Mouse (Mus musculus): ENCODE measurements around the gene Cd9. TPM values are rescaled to one million over a fixed set of nuclear protein-coding genes. Genes with fewer than 3 reads are reported as not detected.
A peak's percentile ranks its signal among the peaks of the same experiment; 100 is the strongest.

Cd9 gene
- total RNA-seq, 1 experiment from 2014 or later, result 606 TPM

DNA sequence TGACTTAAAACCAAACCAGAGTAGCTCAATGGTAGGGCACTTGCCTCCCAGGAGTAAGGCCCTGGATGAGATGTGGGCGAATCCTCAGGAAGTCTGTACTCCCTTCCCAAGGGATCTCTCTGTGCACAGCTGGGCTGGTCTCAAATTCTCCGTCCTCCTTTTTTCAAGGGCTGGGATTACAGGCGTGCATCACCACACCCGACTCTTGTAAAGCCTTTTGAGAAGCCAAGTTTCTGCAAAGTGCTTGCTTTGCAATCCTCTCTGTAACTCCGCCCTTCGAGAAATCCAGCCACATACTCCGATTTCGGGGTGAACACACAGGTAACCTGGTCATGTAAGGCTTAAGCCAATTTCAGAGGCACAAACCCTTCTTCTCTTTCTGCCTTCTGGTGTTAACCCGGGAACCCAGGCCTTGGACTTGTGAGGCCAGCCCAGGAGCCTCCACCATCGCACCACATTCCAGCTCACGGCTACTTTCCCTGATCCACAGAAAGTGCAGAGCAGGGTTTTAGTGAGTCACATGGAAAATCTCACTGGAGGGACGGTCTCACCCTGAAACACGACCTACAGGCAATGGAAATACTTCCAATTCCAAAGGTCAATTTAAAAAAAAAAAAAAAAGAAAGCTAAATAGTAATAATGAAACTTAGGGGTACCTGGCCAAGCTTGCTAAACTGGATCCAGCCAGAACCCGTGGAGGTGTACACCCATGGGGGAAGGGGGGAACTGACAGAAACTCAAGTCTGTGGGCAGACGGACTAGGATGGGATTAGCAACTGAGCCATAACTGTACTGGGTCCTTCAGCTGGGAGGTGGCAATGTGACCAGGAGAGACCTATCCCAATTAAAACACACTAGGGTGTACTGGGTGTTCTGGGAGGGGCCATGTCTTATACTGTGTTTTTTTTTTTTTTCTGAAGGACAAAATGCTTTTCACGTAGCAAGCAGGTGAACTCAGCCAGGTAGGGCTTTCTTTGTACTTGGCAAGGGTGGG lies 16.2 kb downstream of the Cd9 start:
- no peak for ATAC-seq (replicated peaks; ENCODE audit: insufficient number of reproducible peaks, low FRiP score, low TSS enrichment, poor library complexity, severe bottlenecking)

DNA sequence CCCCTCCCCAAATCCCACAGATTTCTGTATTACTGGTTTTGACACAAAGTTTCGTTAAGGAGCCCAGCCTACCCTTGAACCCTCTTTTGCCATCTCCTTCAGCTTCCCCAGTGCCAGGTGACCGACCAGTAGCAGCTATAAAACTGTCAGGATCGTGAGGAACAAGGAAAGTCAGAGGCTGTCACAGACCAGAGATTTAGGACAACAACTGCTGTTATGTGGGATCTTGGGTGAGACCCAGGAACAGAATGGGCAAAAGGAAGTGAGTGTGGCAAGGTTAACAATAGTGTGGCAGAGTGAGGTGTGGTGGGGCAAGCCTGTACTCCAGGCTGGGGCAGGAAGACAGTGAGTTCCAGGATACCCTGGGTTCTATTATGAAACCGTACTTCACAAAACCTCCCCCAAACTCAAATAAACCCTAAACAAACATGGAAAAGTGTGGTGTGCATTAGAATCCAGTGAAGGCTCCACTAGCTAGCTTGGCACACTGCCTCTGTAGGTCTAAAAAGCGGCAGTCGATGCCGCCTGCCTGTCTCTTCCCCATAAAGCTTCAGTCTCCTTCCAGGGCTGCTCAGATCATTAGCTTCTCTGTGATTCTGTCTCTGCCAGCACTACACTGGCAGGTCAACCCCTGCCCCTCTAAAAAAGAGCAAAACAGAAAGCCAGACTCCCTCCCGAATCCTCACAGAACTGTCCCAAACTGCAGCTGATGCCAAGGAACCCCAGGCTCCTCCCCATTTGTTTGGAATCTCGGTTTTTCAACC lies 17.6 kb downstream of the Cd9 start:
- no peak for ATAC-seq (replicated peaks; ENCODE audit: insufficient number of reproducible peaks, low FRiP score, low TSS enrichment, poor library complexity, severe bottlenecking)

DNA sequence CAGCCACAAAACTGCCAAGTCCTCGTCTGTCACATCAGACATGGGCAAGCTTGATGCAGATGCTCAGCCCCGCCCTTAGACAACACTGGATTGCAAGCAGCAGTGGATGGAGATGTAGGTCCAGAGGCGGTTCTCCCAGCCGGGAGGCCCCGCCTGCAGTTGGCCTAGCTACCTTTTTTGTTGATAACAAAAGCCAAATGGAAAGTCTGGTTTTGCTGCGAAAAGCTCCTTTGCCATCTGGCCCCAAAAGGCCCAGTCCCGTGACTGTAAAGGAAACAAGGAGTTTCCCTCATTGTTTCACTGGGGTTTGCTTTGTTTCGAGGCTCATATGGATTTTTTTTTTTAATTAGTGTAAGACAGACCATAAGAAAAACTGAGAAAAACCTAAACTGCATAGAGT lies 18.5 kb downstream of the Cd9 start:
- no peak for ATAC-seq (replicated peaks; ENCODE audit: insufficient number of reproducible peaks, low FRiP score, low TSS enrichment, poor library complexity, severe bottlenecking)

DNA sequence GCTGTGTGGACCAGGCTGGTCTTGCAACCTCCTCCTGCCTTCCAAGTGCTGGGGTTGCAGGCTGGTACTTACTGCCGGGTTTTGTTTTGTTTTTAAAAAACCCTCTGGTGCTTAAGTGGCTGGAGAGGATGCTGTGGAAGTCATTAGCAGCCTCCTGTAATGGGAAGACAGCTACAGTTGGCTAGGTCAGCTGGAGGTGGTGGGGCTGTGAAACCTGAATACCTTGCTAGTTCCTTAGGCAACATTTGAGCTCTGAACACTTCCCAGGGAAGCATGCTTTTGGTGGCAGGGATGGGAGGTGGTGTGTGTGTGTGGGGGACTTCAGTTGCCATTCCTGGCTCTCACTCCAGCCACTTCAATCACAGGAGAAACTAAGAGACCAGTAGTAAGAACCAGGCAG lies 19.4 kb downstream of the Cd9 start:
- ATAC-seq (replicated peaks; ENCODE audit: insufficient number of reproducible peaks, low FRiP score, low TSS enrichment, poor library complexity, severe bottlenecking), result no peak

DNA sequence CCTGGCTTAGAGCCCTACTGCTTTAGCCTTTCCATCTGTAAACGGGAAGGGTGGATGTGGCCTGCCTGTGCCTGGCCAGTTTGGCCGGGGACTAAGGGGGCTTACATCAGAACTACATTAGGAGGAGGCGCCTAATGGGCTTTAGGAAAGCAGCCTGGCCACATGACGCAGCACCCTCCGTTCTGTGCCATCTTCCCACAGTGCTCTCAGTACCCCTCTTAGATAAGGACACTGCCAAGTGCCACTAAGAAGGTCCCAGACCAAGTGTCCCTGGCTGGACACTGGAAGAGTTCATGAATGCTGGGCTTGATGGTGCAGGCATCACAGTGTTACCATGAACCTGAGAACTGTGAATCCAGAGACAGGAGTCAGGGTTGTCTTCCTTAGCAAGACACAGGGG lies 20.7 kb downstream of the Cd9 start:
- no peak for ATAC-seq (replicated peaks; ENCODE audit: insufficient number of reproducible peaks, low FRiP score, low TSS enrichment, poor library complexity, severe bottlenecking)

DNA sequence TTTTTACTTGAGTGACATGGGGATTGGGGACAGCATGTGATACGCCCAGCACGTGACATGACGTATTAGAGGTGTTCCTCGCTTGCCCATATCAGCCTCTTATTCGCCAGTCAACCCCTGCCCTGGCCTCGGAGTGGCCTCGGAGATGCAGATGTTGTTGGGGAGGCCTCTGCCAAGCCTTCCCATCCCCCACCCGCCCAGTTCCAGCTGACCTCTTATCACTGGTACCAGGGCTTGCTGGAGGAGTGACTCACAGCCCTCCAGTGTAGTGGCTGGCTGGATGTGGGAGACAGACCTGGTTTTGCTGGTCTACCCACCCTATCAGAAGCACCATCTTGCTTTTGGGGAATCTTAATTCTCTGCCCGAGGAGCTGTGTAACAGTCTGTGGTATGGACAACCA lies 21.3 kb downstream of the Cd9 start:
- no peak for ATAC-seq (replicated peaks; ENCODE audit: insufficient number of reproducible peaks, low FRiP score, low TSS enrichment, poor library complexity, severe bottlenecking)

DNA sequence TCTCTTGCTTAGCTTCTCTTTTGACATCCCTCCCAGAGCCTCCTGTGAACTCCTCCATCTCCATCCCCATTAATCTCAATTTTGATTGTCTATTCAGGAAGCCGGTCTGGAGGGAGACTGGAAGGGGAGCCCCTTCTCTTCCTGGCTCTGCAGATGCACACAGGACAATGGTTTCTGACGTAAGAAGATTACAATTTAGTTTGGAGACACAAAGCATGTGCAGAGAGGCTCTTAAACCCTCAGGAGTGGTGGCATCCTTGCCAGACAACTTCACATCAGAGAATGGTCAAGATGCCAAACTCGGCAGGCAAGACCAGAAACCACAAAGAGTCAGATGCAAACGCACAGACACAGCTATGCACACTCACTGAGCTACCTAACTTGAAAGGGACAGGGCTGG lies 22.7 kb downstream of the Cd9 start:
- no peak for ATAC-seq (replicated peaks; ENCODE audit: insufficient number of reproducible peaks, low FRiP score, low TSS enrichment, poor library complexity, severe bottlenecking)

DNA sequence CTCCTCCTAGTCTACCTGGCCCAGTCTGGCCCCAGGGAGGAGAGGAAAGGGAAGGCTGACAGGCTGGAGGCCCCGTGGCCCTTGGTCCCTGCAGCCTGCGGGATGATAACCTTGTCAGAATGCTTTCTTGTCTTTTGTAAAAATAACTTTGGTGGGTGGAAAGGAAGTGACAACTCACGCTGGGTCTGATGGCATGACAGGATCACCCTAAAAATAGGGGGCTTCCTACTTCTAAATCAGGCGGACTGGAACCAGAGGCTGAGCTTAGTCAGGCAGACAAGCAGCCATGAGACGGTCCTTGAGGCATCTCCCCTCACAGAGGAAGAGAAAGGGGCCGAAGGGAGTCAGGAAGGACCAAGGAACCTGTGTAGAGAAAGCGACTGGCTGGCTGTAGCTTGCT lies 23.3 kb downstream of the Cd9 start:
- ATAC-seq (replicated peaks; ENCODE audit: insufficient number of reproducible peaks, low FRiP score, low TSS enrichment, poor library complexity, severe bottlenecking), result no peak

DNA sequence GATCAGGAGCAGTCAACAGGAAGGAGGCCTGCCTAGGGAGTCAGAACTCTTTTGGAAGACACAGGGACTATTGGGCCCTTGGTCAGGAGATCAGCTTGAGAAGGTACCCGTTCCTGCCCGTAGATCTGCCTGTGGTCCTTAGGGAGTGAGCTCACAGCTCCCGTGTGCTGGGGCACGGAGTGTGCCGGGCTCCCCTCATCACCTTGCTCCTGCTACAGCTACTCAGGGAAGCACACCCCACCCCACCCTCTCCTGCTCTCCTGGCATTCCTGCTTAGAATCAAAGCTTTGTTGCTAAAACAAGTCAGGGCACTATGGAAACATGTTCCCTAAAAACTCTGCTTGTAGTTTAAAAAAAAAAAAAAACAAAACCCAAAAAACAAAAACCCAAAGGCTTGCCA lies 24.0 kb downstream of the Cd9 start:
- ATAC-seq (replicated peaks; ENCODE audit: insufficient number of reproducible peaks, low FRiP score, low TSS enrichment, poor library complexity, severe bottlenecking), result no peak

DNA sequence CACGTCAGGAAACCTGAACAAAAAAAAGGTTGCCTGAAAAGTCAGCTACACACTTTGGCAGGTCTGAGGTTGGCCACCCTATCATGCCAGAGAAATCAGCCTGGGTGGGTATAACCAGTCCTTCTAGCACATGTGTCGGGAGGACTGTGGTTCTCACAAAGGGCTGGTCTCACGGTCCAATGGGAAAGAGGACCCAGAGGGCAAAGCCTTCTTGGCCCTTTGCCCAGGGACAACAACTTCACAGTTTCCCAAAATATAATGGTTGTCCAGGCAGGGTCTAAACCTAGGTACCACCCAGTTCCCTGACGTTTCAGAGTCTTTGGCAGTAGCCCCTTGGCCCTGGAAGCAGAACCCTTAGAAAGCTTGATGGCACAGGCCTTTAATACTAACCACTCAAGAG lies 25.4 kb downstream of the Cd9 start:
- no peak for ATAC-seq (replicated peaks; ENCODE audit: insufficient number of reproducible peaks, low FRiP score, low TSS enrichment, poor library complexity, severe bottlenecking)

DNA sequence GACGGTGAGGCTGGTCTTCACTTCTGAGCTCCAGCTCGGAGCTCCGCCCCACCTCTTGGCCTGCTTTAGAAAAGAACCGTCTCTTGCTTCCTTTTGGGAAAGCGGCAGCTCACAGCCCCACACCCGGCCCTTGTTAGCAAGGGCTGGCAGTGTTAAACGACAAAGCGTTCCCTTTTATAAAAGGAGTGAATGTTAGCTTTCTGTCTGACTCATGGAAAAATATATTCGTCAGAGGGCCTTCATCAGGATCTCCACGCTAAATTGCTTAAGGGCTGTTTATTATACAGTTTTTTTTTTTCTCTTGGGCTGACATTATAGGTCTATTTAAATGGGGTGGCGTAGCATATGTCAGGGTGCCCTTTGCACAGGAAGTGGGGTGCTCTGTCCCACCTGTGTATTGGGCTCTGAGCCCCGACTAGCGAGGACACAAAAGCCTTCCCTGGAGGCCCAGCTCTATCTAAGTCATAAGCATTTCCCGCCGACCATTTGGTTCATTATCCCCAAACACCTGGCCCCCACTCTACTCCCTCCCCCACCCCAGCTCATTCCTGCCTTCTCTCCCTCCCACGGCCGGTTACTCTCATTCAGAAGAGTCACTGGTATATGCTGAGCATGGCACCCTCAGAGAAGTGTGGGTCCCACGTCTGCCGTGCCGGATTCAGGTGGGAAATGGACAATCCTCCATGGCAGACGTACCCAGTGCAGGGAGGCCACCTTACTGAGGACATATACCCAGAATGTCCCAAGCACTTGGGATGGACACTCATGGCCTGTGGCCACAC lies 26.2 kb downstream of the Cd9 start:
- no peak for ATAC-seq (replicated peaks; ENCODE audit: insufficient number of reproducible peaks, low FRiP score, low TSS enrichment, poor library complexity, severe bottlenecking)

DNA sequence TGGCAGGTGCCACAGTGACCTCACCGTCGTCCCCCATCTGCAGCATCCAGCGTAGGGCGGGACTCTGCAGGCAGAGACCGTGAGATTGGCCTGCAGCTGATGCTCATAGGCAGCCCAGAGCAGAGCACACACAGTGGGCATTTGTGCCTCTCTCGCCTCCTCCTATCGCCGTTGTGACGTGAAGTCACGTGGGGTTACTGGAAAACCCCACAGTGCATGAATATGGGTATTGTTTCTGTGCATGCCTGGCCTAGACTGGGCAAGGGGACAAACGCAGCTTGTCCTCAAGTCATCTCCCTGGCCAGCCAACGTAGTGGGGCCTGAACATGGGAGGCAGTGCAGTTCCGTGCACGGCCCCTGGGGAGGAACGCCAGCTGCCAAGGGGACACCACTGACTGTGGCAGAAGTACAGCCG lies 27.3 kb downstream of the Cd9 start:
- 0 out of 2 replicates have a peak, but pooled peaks have one; percentile 28 for ATAC-seq (replicated peaks; ENCODE audit: insufficient number of reproducible peaks, low FRiP score, low TSS enrichment, poor library complexity, severe bottlenecking)

DNA sequence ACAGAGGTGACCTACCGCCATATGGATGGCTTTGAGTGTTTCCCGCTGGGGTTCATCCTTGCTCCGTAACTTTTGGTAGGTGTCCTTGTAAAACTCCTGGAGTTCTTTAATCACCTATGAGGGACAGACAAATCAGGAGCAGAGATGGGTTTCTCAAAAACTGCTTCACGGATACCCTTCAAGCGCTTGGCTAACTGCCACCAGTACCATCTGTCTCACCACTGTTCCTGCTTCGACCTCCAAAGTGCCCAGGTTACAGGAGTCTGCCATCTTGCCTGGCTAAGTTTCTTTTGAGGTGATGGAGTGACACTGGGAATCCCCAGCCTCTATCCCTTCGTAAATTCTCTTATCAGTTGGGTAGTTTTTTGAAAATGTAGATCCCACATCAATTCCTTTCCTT lies 32.3 kb downstream of the Cd9 start:
- no peak for ATAC-seq (replicated peaks; ENCODE audit: insufficient number of reproducible peaks, low FRiP score, low TSS enrichment, poor library complexity, severe bottlenecking)

DNA sequence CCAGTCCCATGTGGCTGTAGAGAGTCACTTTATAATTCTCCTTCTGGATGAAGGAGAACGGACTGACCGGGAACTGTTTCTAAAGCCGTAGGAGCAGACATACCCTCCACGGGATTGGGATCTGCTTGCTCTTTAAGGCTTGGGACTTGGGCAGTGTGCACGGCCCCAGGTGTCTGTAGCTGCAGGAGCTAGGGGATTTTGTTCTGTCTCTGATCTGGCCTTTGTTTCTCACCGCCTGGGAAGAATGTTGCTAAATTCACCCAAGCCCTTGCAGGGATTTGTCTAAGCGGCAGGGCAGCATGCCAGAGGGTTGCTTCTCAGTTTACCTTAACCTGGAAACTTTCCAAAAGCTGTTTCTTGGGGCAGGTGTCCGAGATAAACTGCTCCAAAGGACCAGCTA lies 32.8 kb downstream of the Cd9 start:
- ATAC-seq (replicated peaks; ENCODE audit: insufficient number of reproducible peaks, low FRiP score, low TSS enrichment, poor library complexity, severe bottlenecking), result no peak

DNA sequence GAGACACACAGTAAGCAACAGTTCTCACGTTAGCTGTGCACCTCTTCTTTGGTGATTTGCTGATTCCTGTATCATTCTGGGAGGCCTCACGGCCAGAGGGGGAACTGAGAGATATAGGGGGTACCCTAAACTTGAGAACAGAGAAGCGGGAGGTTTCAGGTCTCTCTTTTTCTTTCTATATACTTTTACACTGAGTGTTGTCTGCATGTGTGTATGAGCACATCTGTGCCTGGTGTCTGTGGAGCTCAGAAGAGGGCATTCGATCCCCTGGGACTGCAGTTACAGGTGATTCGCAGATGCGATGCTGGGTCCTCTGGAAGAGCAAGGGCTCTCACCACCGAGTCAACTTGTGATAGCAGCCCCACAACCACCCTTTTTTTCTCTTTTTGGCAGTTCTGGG lies 33.3 kb downstream of the Cd9 start:
- no peak for ATAC-seq (replicated peaks; ENCODE audit: insufficient number of reproducible peaks, low FRiP score, low TSS enrichment, poor library complexity, severe bottlenecking)

DNA sequence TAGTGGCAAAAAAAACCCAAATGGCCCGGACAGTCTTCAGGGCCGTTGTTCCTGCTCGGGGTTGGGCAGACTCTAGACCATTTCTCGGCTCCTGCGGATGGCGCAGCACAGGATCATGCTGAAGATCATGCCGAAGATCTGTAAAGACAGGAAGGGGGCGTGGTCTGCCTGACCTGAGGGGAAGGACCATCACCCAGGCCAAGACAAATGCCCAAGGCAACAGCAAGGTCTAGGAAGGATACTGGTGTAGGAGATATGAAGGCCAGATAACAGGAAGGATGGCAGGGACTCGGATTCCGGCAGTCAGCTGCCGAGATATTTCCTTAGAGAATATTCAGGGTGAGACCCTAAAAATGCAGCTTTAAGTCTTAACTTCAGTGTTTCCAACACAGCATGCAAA lies 34.0 kb downstream of the Cd9 start:
- ATAC-seq (replicated peaks; ENCODE audit: insufficient number of reproducible peaks, low FRiP score, low TSS enrichment, poor library complexity, severe bottlenecking), result no peak

DNA sequence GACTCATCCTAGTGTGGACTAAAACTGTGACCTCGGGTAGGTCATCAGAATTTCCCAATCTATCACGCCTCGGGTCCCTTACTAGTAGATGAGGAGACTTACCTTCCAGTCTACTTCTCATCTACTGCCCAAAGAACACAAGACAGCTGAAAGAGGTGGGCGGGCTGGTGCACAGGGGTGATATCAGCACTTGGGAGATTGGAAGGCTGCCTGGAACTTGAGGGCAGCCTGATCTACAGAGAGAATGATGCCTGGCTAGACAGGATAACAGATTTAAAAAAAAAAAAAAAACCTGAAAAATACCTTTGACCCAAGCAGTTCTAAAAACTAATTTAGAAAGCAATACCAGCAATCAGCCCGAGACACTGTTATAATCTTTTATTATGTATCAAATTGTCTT lies 34.7 kb downstream of the Cd9 start:
- no peak for ATAC-seq (replicated peaks; ENCODE audit: insufficient number of reproducible peaks, low FRiP score, low TSS enrichment, poor library complexity, severe bottlenecking)

DNA sequence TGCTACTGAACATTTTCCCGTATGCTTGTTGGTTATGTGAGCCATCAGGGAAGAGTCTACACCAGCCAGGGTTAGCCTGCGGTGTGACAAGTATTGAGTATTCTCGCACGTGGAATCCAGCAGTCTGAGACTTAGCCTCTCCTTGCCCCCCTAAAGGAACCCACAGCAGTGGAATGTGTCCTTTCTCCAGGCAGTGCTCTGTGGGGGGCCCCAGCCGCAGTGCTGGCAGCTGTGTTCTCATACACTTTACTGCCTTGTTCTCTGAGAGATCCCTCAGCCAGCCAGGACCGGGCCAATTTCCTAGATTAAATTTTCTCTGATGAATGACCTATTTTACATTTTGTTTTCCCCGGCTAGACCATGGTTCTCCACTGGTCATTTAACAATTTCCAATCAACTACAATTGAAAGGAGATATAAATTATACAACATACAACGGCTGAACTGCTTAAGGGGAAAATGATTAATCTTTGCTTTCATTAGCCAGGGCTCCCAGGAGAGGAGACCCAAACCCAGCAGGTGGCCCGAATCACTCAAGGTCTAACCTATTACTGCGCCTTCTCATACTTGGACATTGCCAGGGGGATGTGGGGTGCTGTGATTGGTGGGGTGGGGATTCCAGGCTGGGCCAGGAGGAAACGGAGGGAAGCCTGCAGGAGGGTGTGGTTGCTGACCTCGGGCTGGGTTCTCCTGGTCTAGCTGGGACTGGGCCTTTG lies 38.6 kb downstream of the Cd9 start:
- no peak for ATAC-seq (replicated peaks; ENCODE audit: insufficient number of reproducible peaks, low FRiP score, low TSS enrichment, poor library complexity, severe bottlenecking)

DNA sequence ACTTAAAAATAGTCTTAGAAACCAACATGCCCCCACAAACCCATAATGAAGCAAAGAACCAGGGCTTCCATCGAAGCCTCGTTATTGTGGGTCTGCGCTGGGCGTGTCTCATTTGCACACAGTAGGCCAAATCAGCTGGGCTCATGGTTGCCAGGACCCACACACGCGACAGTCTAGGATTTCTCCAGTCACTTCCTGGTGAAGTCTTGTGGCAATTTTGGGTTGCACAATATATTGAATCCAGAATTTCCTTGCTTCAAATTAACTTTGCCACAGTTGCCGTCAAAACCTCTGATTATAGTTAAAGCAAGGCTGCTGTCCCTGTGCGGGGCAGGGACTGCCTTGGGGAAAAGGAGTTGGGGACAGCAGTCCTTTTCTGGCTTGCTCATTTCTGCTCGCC lies 39.9 kb downstream of the Cd9 start:
- no peak for ATAC-seq (replicated peaks; ENCODE audit: insufficient number of reproducible peaks, low FRiP score, low TSS enrichment, poor library complexity, severe bottlenecking)
